Mouse (Mus musculus) lung, adult 18-20 months (tissue): Measurements from ENCODE around the gene Tmem237.
A peak's percentile ranks its signal among the peaks of the same experiment; 100 is the strongest.

Experiments used
- DNase-seq, 2 experiments: peaks; one replicate each; pipeline ENCODE4 v3.0.0; 2022; ENCODE audit warnings: mixed read lengths in 2 of 2

The Tmem237 gene

DNA sequence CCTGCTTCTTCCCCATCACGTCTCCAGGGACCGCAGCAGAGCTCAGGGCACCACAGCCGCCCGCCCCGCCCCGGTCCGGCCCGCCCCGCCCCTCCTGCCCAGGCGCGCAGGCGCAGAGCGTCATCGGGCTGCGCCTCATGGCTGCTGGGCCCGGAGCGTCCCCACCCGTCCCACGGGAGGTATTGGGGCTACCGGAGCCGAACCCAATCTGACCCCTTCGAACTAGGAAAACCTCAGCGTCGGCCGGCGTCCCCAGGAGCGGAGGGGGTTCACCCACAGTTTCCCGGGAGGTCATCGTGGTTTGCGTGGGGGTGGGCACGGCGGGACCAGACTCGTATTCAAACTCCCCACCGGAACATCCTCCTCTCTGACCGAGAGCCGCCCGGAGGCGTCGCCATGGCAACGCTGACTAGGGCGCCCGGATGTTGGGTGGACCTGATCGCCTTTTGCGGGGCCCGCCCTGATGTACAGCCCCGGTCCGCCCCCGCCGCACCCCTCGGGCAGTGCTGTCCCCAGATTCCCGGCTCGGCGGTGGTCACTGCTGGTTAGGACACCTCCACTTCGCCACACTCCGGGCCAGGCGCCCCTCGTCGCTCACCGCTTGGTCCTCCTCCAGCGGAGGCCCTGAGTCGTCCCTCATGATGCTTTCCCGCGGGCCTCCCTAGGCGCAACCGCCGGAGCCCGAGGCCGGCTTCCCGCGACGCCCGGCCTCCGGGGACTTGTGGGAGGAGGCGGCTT, at the start of gene Tmem237:
Gene Tmem237 (minus strand): TSS at position 689 of the 738 bp plus-strand sequence.
- peak; percentile 91 to 94 for DNase-seq

DNA sequence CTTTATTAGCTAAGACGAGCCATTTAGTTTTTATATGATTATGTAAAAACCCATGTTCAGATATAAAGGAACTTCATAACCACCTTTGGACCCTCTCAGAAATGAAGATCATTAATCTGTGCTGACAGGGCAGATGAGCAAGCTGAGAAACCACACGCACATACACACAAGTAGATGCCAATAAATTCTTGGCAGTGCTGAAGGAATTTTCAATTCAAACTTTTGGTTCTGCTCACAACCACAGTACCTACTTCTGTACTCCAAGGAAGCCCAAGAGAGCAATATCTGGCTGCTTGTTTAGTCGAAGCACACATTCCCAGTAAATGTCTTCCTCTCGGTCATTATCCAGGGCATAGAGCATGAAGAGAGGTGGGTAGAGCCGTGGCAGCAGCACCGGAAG, 49.4 kb upstream of the Tmem237 start:
- no peak for DNase-seq

DNA sequence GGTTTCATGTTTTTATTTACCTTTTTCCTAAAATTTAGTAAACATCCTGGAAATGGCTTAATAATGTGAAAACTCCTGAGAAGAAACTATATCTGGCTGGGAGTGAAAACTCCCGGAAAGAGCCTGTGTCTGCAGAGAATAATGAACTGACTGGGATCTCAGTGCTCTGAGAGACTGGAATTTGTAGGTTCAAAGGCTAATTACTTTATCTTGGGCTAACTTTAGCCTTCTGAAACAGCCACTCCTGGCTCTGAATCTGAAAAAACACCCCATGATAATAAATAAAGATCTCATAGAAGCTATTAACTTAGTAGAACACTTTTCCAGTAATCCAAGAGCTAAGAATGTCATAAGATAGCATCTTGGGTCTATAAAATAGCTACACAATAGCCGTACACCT, 48.3 kb upstream of the Tmem237 start:
- DNase-seq: no peak

DNA sequence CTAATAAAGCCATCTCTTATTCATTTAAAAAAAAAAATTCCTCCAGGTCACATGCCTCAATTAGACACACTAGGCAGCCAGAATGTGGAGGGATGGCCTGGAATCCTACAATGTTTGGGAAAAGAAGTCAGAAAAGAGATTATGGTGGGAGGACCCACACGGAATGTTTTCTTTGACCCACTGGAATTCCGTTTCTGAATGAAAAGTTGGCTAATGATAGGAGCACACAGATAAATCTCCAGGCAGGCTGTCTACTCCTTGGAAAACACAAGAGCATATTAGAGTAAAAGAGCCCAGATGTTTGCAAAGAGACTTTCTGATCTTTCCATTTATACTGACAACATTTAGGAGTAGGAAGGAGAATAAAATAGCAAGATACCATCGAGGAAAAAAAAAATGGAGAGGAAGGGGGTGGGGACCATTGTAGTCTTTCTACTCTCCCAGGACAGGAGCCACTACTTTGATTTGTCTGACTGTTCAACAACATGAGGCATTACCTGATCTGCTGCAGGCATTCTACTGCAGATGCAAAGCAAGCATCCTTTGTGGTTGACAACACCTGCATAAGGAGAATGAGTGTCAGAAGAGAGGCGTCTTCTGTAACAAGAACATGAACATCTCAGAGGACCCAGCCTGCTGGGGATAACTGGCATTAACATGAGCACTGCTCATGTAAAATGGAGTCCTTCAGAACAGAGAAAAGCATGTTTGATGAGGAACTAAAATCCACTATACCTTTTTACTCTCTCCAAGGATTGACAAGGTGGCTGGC, 47.6 kb upstream of the Tmem237 start:
- no peak for DNase-seq

DNA sequence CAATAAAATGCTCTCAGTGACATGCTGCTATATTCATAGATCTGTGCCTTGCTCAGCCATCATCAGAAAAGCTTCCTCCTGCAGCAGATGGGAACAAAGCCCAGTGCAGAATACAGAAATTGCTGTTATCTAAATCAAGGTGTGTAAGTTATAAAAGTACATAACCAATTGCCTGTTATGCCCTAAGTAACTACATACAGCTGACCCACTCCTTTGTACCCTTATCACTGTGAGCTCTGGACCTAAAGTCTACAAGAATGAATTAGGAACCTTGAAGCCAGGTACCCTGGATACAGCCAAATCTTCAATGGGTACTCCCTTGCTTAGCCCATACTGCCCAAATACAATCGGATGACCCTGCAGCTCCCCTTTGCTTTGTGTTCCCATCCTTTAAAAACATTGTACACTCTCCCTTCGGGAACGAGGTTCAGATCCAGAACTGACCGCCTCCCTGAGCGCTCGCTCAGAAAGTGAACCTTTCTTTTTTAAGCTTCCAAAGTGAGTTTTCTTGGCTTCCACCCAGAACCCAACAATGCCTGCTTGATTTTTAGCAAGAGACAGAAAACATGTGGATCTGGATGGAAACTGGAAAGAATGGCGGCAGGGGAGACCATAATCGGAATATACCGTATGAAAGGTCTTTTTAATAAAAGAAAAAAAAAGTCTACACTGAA, 46.2 kb upstream of the Tmem237 start:
- DNase-seq: no peak

DNA sequence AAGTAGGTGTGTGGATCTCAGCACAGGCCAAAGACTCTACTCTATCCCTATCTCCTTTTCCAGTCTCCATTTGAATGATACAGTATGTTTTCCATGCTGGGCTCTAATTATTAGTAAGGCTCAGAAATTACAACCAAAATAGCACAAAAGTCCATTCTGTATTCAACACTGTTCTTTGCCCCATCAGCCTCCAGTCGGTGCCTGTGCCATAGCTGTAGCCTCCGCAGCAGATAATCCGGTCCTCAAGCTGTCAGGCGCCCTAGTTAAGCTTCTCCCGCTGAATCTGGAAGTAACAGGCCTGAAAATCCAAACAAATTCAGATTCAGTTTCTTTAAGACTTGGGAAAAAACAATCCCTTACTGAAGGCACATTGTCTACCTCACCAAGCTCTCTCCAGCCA, 43.7 kb upstream of the Tmem237 start:
- DNase-seq: no peak

DNA sequence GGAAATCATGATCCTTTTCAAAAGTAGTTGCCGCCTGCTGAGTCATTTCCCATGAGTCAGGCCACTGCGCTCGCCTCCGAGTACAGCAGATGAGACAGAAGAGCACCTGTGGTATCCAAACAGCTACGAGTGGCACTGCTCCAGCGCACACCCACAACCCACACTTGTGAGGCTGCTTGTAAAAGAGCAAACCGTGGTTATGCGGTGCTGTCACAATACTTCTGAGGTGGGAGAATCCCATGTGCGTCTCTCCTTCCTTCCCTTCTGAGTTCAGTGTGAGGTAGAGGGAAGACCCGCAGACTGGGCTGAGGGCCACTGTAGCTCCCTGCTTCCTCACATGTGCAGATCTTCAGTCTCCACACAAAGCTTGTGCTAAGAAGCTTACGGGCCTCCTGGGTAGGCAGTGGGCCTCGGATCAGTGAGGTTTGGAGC, 42.8 kb upstream of the Tmem237 start, which contains the start of gene Mpp4:
Gene Mpp4 (minus strand): TSS at position 360 of the 432 bp plus-strand sequence.
- DNase-seq: no peak

DNA sequence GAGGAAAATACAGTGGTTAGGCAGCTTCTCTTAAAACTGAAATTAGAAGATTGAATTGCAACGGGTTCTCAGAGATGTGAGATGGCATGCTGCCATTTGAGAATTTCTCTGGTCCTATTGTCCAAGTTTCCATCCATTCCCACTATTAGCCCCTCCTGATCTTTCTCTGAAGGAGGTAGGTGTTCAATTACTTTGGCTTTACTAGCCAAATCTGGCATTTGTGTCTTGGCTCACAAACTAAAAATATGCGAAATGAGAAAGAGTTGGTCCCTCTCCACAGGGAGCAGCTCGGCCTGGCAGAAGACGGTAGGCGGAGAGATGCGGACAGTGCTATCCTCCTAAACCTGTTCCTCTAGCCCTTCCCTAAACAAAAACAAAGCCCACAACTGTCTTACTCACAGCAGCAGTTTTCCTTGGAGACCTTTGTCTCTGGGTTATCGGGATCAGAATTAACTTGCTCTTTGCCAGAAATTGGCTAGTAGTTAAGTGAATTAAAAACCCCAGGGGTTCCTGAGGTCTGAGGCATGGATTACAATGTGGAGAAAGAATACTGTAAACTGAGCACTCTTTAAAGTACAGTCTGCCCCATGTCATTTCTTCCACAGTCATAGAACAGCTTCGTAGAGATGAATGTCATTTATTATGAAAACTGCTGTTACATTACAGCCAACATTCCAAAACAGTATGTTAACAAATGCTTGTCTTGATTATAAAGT, 42.3 kb upstream of the Tmem237 start:
- no peak for DNase-seq

DNA sequence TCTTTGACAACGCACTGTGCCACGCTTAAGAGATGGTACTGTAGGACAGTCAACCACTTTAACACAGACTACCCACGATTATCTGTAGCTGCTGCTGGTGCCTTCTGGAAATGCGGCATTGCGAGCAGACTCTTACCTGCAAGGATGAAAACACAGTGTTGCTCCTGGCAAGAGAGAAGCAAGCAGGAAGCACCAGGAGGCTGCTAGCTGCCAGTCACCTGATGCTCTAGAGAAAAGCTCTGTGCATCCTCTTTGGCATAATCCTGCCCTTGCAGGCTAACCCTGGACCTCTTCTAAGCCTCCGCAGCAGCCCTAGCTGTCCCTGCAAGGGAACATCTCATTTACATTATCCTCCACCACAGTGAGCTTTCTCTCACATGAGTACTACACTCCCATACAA, 41.2 kb upstream of the Tmem237 start:
- DNase-seq: no peak

DNA sequence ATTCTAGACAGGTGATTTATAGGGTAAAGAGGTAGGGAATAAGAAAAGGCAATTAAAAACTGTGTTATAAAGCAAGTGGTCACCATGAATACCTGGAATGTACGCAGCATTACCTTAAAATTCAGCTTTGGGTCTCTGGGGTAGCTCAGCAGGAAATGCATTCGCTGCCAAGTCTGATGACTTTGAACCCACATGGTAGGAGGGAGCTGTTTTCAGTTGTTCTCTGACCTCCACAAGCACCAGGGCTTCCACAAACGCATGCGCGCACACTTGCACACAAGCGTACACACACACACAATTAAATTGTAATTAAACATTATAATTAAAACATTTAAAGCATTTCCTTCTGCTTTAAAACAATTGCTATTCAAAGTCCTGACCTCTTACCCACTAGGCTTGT, 40.7 kb upstream of the Tmem237 start:
- DNase-seq: no peak

DNA sequence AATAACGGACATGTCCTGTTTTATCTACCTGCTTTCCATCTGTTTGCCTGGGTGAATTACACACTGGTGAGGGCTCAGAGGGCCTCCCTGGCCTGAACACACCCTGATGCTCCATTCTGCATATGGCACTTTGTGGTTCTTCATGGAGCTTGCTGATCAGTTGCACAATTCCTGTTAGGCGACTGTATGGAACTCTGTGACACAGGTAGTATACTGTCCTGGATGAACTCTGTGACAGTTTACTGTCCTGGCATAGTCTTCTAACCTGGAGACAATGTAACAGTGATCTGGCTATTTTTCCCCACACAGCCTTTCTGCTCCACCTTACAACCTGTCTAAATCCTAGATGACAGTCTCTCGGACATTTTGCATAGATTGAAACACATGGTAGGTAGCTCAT, 38.9 kb upstream of the Tmem237 start:
- DNase-seq: no peak

DNA sequence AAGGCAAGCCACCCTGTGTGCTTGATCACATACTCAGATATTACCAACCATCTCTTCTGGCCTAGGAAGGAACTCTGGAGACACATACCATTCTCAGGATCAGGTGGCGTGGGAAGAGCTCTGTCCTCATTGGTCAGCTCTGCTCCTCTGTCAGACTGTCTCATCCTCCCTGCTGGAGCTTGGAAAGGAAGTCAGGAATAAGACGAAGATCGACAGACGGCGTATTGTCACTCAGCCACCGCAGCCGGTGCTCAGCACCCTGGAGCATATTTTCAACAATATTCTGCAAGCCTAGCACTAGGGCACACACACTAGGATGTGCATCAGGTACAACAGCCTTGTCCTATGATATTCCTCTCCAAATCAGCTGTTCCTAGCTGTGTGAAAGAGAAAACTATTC, 38.3 kb upstream of the Tmem237 start:
- DNase-seq: no peak

DNA sequence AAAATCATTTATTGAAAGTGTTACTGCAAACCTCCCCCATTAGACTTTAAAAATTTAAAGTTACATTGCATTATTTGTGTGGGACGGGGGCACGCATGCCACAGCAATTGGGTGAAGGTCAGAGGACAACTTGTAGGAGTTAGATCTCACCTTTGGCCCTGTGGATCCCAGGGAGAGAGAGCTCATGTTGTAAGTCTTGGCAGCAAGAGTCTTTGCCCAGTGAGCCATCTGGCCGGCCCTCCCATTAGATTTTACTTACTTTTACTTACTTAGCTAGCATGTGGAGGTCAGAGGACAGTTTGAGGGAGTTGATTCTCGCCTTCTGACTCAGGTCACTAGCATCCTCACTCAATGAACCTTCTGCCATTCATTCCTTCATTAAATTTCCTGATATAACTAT, 37.6 kb upstream of the Tmem237 start:
- DNase-seq: no peak

DNA sequence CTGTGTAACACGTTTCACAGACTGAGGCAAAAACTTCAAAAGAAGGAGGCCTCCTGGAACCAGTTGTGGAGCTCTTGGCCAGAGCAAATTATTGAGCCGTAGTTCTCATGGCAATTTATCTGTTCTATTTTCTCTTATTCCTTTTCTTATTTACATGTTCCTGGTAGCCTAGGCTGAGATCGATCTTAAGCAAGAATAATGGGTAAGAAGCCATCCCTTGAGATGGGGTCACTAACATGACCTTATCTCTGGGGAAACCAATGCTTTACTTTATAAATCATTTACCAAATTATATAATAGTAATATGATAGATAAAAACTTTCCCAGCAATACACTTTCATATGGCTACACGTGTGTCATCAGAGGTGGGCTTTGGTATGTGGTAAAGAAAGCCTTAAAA, 32.1 kb upstream of the Tmem237 start:
- no peak for DNase-seq

DNA sequence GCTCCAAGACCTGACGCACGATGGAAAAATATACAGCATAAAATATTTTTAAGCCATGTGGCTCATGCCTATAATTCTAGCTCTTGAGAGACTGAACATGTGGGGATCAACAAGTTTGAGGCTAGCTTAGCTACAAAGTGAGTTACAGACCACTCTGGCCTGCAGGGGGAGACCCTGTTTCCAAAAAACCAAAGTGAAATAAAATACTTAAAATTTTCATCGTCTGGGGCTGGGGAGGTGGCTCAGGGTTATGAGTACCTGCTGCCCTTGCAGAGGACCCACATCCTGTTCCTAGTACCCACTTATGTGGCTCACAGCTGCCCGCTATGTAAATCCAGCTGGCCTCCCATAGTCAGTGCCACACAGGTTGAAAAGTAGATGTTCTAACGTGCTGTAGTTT, 30.3 kb upstream of the Tmem237 start:
- DNase-seq: no peak

DNA sequence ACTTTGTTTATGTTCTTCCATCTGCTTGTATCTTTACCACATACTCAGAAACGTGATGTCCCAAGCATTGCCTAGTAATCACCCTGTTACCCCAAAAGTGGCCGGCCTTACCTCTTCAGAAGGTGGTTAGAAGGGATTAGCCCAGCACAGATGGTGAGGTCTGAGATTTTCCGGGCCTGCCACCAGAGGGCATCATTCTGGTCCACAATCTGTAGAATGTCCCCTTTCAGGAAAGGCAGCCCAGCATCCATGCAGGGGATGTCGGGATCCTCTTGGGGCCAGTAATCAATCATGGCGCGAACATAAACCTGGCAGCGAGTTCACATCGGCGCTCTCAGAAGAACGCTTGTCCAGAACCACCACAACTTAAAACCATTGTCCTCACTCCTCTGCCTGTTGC, 24.3 kb upstream of the Tmem237 start:
- peak; percentile 32 to 40 for DNase-seq

DNA sequence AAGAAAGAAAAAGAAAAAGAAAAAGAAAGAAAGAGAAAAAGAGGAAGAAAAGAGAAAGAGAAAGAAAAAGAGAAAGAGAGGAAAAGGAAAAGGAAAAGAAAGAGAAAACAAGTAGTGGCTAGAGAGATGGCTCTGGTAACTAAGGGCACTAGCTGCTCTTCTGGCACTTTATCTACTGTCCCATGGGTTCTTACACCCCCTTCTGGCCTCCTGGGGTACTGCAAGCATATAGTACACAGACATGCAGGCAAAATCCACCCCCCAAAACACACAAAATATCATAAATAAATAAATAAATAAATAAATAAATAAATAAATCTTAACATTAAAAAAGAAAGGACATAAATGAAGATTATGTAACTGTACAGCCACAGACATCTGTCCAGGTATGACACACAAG, 22.6 kb upstream of the Tmem237 start:
- DNase-seq: peak; percentile 62 to 68

DNA sequence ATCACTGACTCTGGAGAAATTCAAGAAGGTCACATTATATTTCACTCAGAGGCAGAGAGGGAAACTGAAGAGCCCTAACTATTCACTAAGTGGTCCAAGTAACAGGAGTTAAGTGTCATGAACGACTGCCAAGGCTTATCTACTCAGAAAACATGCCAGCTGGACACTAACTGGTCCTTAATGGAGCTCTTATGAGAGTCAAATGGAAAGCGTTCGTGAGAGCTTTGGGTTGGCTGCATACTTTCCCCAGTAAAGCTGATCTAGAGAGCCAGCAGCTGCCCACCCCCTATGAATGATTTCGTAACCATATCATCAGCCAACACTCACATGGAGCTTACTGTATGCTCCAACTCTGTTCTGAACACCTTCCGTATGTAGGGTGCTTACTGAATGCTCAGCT, 14.2 kb upstream of the Tmem237 start:
- DNase-seq: peak; percentile 62 to 74

DNA sequence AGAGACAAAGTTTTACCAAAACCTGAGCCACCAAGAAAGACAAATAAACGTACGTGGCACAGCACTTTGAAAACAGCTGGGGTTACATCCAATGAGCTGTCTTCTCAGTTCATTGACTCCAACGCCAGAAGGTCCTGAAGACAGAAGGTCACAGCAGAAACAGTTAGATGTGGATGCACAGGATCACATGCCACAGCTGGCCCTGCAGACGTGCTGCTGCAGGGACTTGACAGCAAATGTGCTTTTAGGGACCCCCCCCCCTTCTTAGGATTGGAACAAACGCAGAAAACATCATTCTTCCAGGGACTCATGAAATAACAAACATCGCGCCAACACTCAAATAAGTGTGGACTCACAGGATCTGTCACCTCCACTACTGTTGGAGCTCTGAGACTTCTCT, 8.7 kb upstream of the Tmem237 start:
- DNase-seq: no peak

DNA sequence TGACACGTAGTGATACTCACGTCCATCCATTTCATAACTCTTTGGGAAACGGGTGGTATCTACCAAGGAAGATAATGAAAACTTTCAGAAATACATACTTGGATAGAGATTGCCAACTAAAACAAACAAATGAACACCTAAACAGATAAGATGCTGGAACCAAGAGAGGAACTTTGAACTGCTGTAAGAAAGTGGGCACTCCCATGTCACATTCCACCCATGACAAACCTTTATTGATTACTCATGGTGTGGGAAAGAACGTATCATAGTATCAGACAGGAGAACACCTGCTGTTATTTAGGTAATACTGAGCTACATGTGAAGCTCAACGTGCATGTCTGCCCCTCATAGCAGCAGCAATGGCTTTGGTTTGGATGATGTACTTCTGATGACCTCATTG, 5.3 kb upstream of the Tmem237 start:
- DNase-seq: no peak

DNA sequence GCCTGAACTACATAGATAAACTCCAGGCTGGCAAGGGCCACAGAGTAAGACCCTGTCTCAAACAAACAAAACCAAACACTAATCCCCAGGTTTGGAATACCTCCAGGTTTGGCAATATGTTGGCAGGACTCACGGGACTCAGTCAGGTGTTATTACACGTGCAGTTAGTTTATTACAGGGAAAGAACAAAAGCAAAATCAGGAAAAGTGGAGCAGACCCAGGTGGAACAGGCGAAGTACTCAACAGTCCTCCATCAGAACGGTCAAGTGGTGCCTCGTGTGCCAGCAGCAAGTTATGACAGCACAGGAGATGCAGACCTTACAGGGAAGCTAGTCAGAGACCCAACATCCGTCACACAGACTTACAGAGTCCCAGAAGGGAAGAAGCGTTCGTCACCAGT, 9.7 kb downstream of the Tmem237 start:
- DNase-seq: peak; percentile 45 to 62

DNA sequence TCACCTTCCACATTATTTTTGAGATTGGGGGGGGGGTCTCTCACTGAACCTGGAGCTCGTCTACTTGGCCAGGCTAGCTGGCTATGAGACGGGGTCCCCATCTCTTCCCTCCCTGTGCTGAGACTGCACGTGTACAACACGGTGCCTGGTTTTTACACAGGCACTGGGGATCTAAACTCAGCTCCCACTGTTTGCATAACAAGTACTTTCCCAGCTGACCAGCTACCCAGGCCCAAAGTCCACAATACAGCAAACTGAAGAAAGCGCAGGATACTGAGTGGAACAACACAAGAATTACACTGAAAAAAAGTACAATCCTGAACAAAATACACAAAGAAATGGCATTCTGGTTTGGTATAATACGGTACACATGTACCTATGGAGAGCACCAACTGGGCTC, 18.1 kb downstream of the Tmem237 start:
- DNase-seq: no peak

DNA sequence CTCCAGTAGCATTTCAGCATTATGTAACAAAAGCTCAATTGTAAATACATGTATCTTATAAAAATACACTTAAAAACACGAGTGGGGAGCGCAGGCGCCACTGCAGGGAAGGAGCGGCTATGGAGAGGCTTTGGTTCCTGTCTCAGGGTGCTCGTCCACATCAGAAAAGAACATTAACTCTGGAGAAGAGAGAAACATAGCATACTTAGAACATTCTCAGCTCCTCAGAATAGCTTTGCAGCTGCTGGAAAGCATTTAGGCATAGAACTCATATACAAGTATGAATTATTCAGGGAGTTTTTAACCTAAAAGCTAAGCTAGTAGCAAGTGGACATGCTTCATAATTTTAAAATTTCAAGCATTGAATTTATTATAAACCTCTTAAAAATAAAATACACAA, 19.2 kb downstream of the Tmem237 start:
- no peak for DNase-seq
